Mouse (Mus musculus) cortical plate, adult 2 months (tissue): Measurements from ENCODE around the gene Iqsec1.

Experiments
- CTCF ChIP-seq: fragments of 200-500 bp; IDR thresholded peaks from 2 replicates; pipeline ENCODE4 v1.5.1; 2011; ENCODE audit warnings: mild to moderate bottlenecking, control low read depth, low read length; ENCODE audit not compliant: insufficient read depth; ENCODE audit errors: extremely low read depth
- POLR2A ChIP-seq: fragments of 200-500 bp; IDR thresholded peaks from 2 replicates; pipeline ENCODE4 v1.6.1; 2011; ENCODE audit warnings: mild to moderate bottlenecking, low read length, control low read depth; ENCODE audit not compliant: insufficient read depth; ENCODE audit errors: extremely low read depth

DNA sequence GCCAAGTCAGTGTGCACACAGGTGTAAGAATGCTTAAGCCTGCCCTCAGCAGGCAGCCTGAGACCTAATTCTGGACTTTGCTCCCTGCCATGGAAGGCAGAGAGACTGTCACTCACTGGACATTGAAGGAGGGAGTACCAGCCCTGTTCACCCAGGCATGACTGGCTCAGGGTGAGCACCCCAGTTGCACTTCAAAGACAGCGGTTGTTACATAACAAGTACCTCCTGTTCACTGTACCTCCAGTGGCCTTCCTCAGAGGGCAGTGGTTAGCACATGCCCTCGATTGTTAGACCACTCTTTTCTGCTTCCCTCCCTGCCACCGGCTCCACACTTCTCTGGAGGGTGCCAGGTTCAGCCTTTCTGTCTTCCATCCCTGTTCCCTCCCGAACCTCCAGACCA, 225.2 kb downstream of the Iqsec1 start:
- TF ChIP-seq CTCF = no peak
- TF ChIP-seq POLR2A = no peak
